Mouse (Mus musculus) lung, postnatal 4 days (tissue): Measurements from ENCODE around the gene Ap2m1.
"Not testable (repeated sequence)": the region's sequence is repeated elsewhere in the genome, so short reads cannot be mapped to it uniquely, and the experiment has no call there.

Experiments
- DNase-seq, 2 experiments: peaks; one replicate each; pipeline ENCODE4 v3.0.0; 2021

Gene Ap2m1

GRCm38 (mm10) chr16:20535296-20536080 is at the start of gene Ap2m1:
Ap2m1 (plus strand) TSS chr16:20535478.
- peak; percentile 95 to 97 for DNase-seq

GRCm38 (mm10) chr16:20486048-20486447 is 49.2 kb upstream of the Ap2m1 start:
- DNase-seq, result no peak

GRCm38 (mm10) chr16:20488151-20488550 is 47.1 kb upstream of the Ap2m1 start:
- DNase-seq, result no peak

- DNase-seq, result not testable (repeated sequence)
Measured at GRCm38 (mm10) chr16:20488751-20489150, 46.5 kb upstream of the Ap2m1 start.

DNA sequence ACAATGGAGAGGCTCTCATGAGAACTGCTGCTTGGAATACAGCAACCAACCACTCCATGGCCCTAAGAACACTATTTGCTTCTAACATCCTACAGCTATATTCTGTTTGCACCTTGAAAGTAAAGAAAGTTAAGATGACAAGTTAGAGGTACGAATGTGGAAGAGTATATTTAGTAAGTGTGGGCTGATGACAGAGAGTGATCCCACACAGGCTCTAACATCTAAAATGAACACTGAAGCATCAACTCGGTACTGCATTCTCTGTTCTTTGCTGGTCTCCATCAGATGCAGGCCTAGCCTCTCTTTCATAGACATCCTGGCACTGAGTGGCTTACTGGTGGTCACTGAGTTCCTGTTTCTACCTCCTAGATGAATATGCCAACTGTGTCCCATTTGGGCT is 46.0 kb upstream of the Ap2m1 start:
- no peak for DNase-seq

DNA sequence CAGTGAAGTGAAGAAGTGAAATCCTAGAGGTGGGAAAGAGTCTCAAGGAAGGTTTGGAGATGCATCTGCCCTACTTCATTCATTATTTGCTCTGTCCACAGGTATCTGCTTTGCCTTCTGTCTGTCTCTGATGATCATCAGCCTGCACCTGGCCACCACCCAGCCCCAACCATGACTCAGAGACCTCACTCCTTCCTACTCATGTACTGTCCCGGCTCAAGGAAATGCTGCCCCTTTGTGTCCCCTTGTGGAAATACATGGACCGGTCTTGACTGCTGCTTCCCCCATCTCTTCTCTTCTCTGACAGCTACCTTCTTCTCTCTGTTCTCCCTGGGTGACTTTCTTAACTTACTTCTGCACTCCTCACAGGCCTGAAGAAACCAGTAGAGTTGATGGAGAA is 44.7 kb upstream of the Ap2m1 start:
- no peak for DNase-seq

DNA sequence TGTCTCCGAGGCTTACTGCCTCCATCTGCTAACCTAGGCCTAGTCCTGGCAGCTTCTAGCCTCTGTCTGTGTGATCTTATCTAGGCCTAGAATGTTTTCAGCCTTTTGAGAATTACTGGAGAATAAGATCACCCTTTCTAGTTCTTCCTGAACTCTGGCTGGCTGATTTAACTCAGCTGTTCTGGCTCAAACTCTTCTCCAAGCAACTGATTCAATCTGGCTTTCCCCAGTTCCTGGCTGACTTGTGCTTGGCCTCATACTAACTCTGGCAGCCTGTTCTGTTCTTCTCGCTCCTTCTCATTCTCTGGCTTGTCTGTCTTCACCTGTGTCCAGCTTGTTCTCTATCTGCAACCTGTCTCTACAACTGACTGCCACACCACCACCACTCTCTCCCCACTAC is 44.0 kb upstream of the Ap2m1 start:
- no peak for DNase-seq

DNA sequence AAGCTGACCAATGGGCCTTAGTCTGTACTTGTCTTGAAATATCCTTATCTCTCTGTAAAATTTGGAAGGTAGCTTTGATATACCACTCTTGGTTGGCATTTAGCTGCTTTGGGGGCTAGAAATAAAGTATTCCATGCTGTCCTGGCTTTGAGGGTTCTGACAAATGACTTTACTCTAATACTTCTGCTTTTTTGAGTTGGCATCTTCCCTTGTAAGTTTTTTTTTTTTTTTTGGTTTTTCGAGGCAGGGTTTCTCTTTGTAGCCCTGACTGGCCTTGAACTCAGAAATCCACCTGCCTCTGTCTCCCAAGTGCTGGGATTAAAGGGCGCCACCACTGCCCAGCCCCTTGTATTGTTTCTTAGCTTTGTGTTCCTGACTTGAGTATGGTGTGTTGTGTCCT is 41.8 kb upstream of the Ap2m1 start:
- no peak for DNase-seq

DNA sequence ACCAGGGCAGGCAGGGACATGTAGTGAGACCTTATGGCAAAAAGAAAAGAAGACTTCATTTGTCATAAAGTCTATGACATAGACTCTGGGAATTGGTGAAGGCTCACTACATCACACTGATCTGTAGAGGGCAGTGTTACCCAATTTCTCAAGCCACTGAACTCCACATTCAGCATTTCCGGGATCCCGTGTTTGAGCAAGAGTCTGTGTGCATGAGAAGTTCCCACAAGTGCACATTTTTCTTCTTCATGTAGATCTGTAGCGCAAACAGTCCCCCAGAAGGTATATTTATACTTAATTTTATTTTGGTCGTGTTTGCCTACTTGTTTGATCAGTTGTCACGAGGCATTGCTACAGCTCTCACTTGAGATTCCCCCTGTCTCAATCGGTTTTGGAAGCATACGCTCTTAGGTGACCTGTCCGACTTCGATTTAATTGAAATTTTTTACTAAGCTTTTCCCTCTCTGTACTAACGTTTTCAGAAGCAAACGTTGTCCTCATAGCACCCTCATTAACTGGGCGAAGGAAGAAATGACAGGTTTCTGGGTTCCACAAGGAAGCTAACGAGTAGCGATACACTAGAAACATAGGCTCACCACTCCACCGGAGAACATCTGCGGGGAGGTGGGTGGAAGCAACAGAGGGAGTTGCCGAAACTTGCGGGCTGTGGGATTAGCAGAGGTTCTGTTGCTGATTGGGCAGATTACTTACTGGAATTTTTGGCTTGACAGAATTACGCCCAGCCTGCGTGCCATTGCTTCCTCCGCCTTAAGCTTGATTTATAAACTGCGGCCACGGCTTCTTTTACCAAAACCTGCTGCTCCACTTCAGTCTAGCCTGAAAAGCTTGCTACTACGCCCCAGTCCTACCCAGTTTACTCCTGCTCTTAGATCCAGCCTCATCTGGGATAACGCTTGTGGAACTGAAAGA is 38.3 kb upstream of the Ap2m1 start:
- DNase-seq, result peak; percentile 44 to 74

- DNase-seq, result peak in 1 of 2 experiments; percentile 14
Measured at GRCm38 (mm10) chr16:20497980-20498676, 37.1 kb upstream of the Ap2m1 start.

- DNase-seq, result peak; percentile 95 to 96
Measured at GRCm38 (mm10) chr16:20498677-20499475, 36.4 kb upstream of the Ap2m1 start, which contains the start of gene Eif2b5. Eif2b5 (plus strand) TSS chr16:20498817.

- no peak for DNase-seq
Measured at GRCm38 (mm10) chr16:20506000-20506399, 29.3 kb upstream of the Ap2m1 start.

DNA sequence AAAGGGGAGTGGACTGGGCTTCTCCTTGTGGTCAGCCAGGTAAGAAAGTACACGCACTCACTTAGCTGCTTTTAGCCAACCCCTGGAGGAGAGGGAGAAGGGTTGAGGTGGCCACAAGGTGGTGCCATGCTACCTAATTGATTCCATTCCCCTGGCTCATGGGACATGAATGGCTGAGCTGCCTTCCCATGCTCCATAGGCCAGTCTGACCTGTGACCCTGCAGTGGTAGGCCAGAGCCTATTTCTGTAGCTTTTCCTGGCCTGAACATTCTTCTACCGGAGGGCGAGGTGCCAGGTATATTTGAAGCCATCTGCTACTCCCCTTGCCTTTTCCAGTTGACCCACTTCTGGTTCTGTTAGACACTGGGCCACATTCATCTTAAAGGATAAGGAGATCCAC is 25.9 kb upstream of the Ap2m1 start:
- peak in 1 of 2 experiments; percentile 49 for DNase-seq

DNA sequence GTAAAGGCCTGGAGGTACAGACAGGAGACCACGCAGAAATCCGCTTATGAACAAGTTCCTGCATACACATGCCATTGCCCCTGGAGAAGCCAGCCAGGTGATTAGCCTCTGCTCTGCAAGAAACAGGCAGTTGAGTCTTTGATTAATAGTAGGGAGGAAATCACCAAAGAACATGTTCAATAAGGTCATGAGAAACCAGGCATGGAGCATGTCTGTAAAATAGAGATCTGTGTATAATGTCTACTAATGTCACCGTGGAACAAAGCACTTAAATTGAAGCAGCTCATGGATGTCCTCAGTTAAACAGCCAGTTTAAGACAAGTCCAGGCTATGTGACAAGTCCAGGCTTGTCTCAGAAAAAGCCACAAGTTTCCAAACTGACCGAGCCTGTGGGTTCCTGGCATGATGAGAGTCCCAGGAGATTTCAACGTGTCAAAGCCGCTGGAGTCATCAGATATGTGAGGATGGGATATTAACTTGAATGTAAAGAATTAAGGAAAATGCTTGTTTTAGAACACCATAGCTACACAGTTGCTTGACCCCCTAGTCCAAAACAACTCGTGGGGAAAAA is 23.9 kb upstream of the Ap2m1 start:
- DNase-seq, result no peak

DNA sequence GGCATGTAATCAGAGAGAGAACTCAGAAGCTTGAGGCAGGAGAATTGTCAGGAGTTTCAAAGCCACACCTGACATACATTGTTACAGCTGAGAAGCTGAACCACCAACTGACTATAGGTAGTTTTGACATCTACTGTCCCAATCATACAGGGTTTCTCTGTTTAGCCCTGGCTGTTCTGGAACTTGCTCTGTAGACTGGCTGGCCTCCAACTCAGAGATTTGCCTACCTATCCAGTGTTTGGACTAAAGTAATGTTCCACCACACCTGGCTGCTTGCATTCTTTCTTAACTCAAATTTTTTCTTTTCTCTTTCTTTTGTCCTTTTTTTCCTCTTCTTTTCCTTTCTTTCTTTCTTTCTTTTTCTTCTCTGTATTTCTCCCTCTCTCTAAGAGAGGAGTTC is 19.2 kb upstream of the Ap2m1 start:
- DNase-seq, result no peak

DNA sequence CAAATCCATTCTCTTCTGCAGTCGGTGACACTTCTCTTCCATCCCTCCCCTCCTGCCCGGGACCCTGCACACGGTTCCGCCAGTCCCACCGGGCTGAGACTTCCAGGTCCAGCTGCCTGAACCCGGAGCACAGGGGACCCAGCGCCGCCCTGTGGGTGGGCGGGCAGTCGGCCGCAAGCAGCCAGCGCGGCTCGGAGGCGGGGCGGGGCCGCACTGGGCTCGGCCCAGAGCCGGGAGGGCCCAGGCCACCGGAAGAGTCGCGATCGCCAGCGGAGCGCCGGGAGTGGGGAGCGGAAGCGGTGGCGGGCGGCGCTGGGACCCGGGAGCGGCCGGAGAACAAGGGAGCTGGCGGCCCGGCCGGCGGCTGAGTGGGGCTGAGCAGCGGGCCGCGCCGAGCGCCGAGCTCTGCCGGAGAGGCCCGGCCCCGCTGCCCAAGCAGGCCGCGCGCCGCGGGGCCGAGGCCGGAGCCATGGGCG is 18.5 kb upstream of the Ap2m1 start, which contains the start of gene Dvl3:
TSS of gene Dvl3 (plus strand) at position 257 of the 476 bp plus-strand sequence.
- DNase-seq, result peak; percentile 95 to 98

DNA sequence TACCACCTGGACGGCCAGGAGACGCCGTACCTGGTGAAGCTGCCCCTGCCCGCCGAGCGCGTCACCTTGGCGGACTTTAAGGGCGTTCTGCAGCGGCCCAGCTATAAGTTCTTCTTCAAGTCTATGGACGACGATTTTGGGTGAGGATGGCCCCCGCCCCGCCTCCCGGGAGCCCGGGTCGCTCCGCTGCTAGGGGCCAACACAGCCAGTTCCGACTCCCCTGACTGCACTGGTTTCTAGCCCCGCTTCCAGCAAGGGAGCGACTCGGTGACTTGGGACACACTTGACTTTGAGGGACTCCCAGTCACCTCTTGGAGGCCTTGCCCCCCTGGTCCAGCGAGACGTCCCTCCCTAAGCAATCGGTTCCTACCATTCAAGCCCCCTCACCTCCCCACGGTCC is 18.1 kb upstream of the Ap2m1 start:
- DNase-seq, result no peak

DNA sequence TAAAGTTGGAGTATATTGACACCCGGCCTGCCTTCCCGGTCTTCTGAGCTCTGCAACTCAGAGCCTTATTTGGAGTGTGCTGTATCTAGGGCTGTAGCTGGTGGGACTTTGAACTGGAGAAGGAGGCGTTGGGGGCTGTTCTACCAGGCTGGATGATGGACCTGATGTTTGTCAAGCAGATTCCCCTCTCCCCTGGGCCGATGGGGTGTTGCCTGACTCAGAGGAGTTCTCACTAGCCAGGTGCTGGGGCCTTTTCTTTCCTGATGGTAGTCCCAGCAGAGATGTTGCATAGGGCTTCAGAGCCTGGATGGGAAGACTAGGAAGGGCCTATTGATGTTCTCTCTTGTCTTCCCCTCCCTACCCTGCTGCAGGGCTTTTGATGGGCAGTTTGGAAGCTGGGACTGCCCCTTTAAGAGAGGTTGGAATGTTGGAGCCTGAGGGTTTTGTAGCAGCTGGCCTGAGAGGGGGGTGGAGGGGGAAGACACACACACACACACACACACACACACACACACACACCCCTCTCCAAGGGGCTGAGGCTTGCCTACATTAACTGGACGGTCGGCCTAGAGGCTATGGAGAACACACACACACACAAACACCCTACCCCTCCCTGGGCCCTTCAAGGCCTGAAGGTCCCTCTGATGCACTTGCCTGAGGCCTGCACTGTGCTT is 17.4 kb upstream of the Ap2m1 start:
- DNase-seq, result peak; percentile 57 to 70

DNA sequence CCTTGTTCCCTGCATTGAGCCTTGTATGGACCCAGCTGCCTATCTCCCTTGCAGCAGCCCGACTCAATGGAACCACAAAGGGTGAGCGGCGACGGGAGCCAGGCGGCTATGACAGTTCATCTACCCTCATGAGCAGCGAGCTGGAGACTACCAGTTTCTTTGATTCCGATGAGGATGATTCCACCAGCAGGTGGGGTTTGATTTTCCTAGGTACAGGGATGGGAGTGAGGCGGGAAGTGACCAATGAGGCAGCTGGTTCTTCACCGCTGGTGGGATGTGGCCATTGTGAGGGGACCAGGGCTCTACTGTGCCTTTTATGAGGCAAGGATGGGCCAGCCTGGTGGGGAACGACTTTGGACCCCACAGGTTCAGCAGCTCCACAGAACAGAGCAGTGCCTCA is 11.4 kb upstream of the Ap2m1 start:
- no peak for DNase-seq

- DNase-seq, result peak in 1 of 2 experiments; percentile 14
Measured at GRCm38 (mm10) chr16:20528779-20529178, 6.5 kb upstream of the Ap2m1 start.

DNA sequence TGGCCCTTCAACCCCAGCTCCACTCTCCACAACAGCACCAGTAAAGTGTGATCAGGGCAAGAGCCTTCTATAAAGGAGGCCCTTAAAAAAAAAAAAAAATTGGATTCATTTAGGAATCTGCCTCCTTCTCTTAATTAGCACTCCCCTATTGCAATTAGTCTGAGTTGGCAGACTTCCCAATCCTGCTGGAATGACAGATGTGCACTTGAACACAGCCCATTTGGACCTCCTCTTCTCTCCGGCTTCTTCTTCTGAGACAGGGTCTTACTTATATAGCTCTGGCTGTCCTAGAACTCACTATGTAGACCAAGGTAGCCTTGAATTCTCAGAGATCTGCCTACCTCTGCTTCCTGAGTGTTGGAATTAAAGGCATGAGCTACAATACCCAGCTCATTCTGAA is 5.9 kb upstream of the Ap2m1 start:
- DNase-seq, result no peak
